Mouse (Mus musculus): ENCODE data around the gene Snd1. TPM values are rescaled to one million over a fixed set of nuclear protein-coding genes. Genes with fewer than 3 reads are reported as not detected.
A peak's percentile ranks its signal among the peaks of the same experiment; 100 is the strongest.

Gene Snd1
- total RNA-seq, 2 experiments from 2014 or later = 76.7 to 77.9 TPM

- Histone ChIP-seq H3K27ac (no peak overlapping the region), H3K4me3 (no peak overlapping the region)
- DNase-seq (ENCODE audit: extremely low spot score in 1 of 2, low spot score in 2 of 2) = no peak
- TF ChIP-seq CTCF (IDR thresholded peaks at IDR 0.05) = no peak
- intact Hi-C loops (cut with DNase I) = no loop called here
Observed at GRCm38 (mm10) chr6:28876492-28876891, 401.6 kb downstream of the Snd1 start.

GRCm38 (mm10) chr6:28877945-28878666, 403.2 kb downstream of the Snd1 start:
- intact Hi-C loops (cut with DNase I) = no loop called here
- no peak for TF ChIP-seq CTCF (IDR thresholded peaks at IDR 0.05)
- Histone ChIP-seq H3K27ac (no peak overlapping the region), H3K4me3 (no peak overlapping the region)
- peak in 1 of 2 experiments; percentile 34 for DNase-seq (ENCODE audit: extremely low spot score in 1 of 2, low spot score in 2 of 2)

GRCm38 (mm10) chr6:28879315-28879714, 404.4 kb downstream of the Snd1 start:
- no peak for DNase-seq (ENCODE audit: extremely low spot score in 1 of 2, low spot score in 2 of 2)
- TF ChIP-seq CTCF (IDR thresholded peaks at IDR 0.05) = no peak
- Histone ChIP-seq H3K27ac (no peak overlapping the region), H3K4me3 (no peak overlapping the region)
- intact Hi-C loops (cut with DNase I) = no loop called here

- no peak for DNase-seq (ENCODE audit: extremely low spot score in 1 of 2, low spot score in 2 of 2)
- intact Hi-C loops (cut with DNase I) = no loop called here
- Histone ChIP-seq H3K4me3 (no peak overlapping the region), H3K27ac (no peak overlapping the region)
- TF ChIP-seq CTCF (IDR thresholded peaks at IDR 0.05) = no peak
Observed at GRCm38 (mm10) chr6:28880909-28881308, 406.0 kb downstream of the Snd1 start.

GRCm38 (mm10) chr6:28883518-28883917, 408.6 kb downstream of the Snd1 start:
- intact Hi-C loops (cut with DNase I) = no loop called here
- Histone ChIP-seq H3K27ac (no peak overlapping the region), H3K4me3 (no peak overlapping the region)
- DNase-seq (ENCODE audit: extremely low spot score in 1 of 2, low spot score in 2 of 2) = no peak
- TF ChIP-seq CTCF (IDR thresholded peaks at IDR 0.05) = no peak

GRCm38 (mm10) chr6:28886724-28887440, 411.9 kb downstream of the Snd1 start:
- DNase-seq (ENCODE audit: extremely low spot score in 1 of 2, low spot score in 2 of 2) = no peak
- intact Hi-C loops (cut with DNase I) = no loop called here
- no peak overlapping the region for H3K4me3 ChIP-seq
- TF ChIP-seq CTCF (IDR thresholded peaks at IDR 0.05) = peak; percentile 24
- H3K27ac ChIP-seq = no peak overlapping the region

GRCm38 (mm10) chr6:28890426-28890825, 415.5 kb downstream of the Snd1 start:
- no peak overlapping the region for H3K4me3 ChIP-seq
- intact Hi-C loops (cut with DNase I) = no loop called here
- DNase-seq (ENCODE audit: extremely low spot score in 1 of 2, low spot score in 2 of 2) = no peak
- H3K27ac ChIP-seq = no peak overlapping the region
- no peak for TF ChIP-seq CTCF (IDR thresholded peaks at IDR 0.05)

GRCm38 (mm10) chr6:28891480-28891879, 416.5 kb downstream of the Snd1 start:
- Histone ChIP-seq H3K27ac (no peak overlapping the region), H3K4me3 (no peak overlapping the region)
- intact Hi-C loops (cut with DNase I) = no loop called here
- DNase-seq (ENCODE audit: extremely low spot score in 1 of 2, low spot score in 2 of 2) = no peak
- TF ChIP-seq CTCF (IDR thresholded peaks at IDR 0.05) = no peak

GRCm38 (mm10) chr6:28895004-28895515, 420.1 kb downstream of the Snd1 start:
- intact Hi-C loops (cut with DNase I) = no loop called here
- no peak overlapping the region for H3K4me3 ChIP-seq
- no peak for DNase-seq (ENCODE audit: extremely low spot score in 1 of 2, low spot score in 2 of 2)
- no peak for TF ChIP-seq CTCF (IDR thresholded peaks at IDR 0.05)
- H3K27ac ChIP-seq = no peak overlapping the region

- no peak for DNase-seq (ENCODE audit: extremely low spot score in 1 of 2, low spot score in 2 of 2)
- no peak for TF ChIP-seq CTCF (IDR thresholded peaks at IDR 0.05)
- H3K27ac ChIP-seq = no peak overlapping the region
- H3K4me3 ChIP-seq = no peak overlapping the region
- intact Hi-C loops (cut with DNase I) = no loop called here
Observed at GRCm38 (mm10) chr6:28895726-28896125, 420.8 kb downstream of the Snd1 start.

- Histone ChIP-seq H3K27ac (no peak overlapping the region), H3K4me3 (no peak overlapping the region)
- intact Hi-C loops (cut with DNase I) = no loop called here
- no peak for TF ChIP-seq CTCF (IDR thresholded peaks at IDR 0.05)
- no peak for DNase-seq (ENCODE audit: extremely low spot score in 1 of 2, low spot score in 2 of 2)
Observed at GRCm38 (mm10) chr6:28896762-28897320, 421.9 kb downstream of the Snd1 start.

Data from left cerebral cortex, adult 2 months (tissue).